In the genomic region with DNA sequence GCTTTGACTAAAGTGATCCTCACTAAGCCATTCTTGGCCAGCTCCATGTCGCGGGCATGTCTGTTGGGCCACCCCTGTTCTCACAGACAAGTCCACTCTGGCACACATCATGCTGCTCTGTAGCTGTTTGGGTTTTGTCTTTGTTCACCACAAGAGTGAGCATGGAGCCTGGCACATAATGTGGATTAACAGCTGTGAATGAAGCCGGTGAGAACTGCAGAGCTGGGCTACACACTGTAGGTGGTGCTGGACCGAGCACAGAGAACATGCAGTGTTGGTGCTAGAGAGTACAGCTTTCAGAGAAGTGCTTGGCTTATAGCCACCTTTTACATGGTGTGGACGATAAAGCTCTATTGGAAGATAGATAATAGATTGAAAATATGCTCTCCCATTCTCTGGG, we compare ENCODE assay signal across 9 mouse cellular contexts.
DNase-seq lines count a peak whose midpoint lies in the region; ATAC-seq and TF ChIP-seq lines count a peak whose summit lies in the region.
"Had no signal": no experiment of that assay in that cellular context is flagged by ENCODE, and none has a peak within 500 bp of the region (broad histone marks: within the 10 kb centered on the region; RNA-seq: fewer than 3 reads in every experiment).

No protein-coding gene starts in this region.

- peak; percentile 72; the same call in 1 of the 2 replicates for ATAC-seq in heart, postnatal 0 days (ENCODE audit: insufficient read depth, low read depth)
- 0 out of 2 replicates have a peak, but pooled peaks have one; percentile 56 for ATAC-seq in stomach, postnatal 0 days (ENCODE audit: low FRiP score, low TSS enrichment)
- ATAC-seq in intestine, embryonic 16.5 days, result no peak

- H3K9ac ChIP-seq in heart, postnatal 0 days (replicated peaks; ENCODE audit: low read depth, low read length), result no peak overlapping the region
- H3K9ac ChIP-seq in stomach, postnatal 0 days (ENCODE audit: low read length), result no peak overlapping the region
- no peak overlapping the region for H3K9ac ChIP-seq in intestine, embryonic 16.5 days (ENCODE audit: low read depth, low read length)
- H3K9ac ChIP-seq: limb, embryonic 13.5 days had no signal

- no peak for TF ChIP-seq EP300 in heart, postnatal 0 days (IDR thresholded peaks at IDR 0.05; ENCODE audit: low read depth)
- no peak for TF ChIP-seq EP300 in stomach, postnatal 0 days (optimal IDR thresholded peaks at IDR 0.05)

- no peak overlapping the region for H3K4me2 ChIP-seq in heart, postnatal 0 days (ENCODE audit: low read depth, low read length)
- H3K4me2 ChIP-seq in stomach, postnatal 0 days (replicated peaks; ENCODE audit: low read depth), result no peak overlapping the region
- H3K4me2 ChIP-seq in intestine, embryonic 16.5 days (ENCODE audit: low read depth, low read length), result no peak overlapping the region
- H3K4me2 ChIP-seq: limb, embryonic 13.5 days had no signal

- intact Hi-C loops in heart, postnatal 25 days (cut with DNase I), result loop anchor here (2.0 to 5.0 kb wide), 2 partner anchors 123 to 621 kb away; no protein-coding TSS in a partner anchor

- no peak overlapping the region for H3K4me3 ChIP-seq in heart, postnatal 0 days (ENCODE audit: low read depth, low read length)
- H3K4me3 ChIP-seq in embryonic fibroblast, embryonic 13.5 days (ENCODE audit: insufficient read depth, low read length), result no peak overlapping the region
- H3K4me3 ChIP-seq in stomach, postnatal 0 days (ENCODE audit: low read depth, low read length), result no peak overlapping the region
- H3K4me3 ChIP-seq in intestine, embryonic 16.5 days (ENCODE audit: low read length), result no peak overlapping the region
- H3K4me3 ChIP-seq: limb, embryonic 13.5 days had no signal

- H3K36me3 ChIP-seq in heart, postnatal 0 days (replicated peaks; ENCODE audit: control insufficient read depth, insufficient read depth, low read length), result no peaks in the 10 kb centered on the region
- no peaks in the 10 kb centered on the region for H3K36me3 ChIP-seq in stomach, postnatal 0 days (ENCODE audit: control insufficient read depth, insufficient read depth, low read length)
- H3K36me3 ChIP-seq in intestine, embryonic 16.5 days (ENCODE audit: control insufficient read depth, insufficient read depth, low read length), result no peaks in the 10 kb centered on the region
- H3K36me3 ChIP-seq: limb, embryonic 13.5 days had no signal

- no peaks in the 10 kb centered on the region for H3K4me1 ChIP-seq in heart, postnatal 0 days (ENCODE audit: control insufficient read depth, insufficient read depth)
- H3K4me1 ChIP-seq in embryonic fibroblast, embryonic 13.5 days (ENCODE audit: control insufficient read depth, insufficient read depth, low read length), result no peaks in the 10 kb centered on the region
- no peaks in the 10 kb centered on the region for H3K4me1 ChIP-seq in stomach, postnatal 0 days (replicated peaks; ENCODE audit: control insufficient read depth, insufficient read depth)
- H3K4me1 ChIP-seq in intestine, embryonic 16.5 days (ENCODE audit: control insufficient read depth, insufficient read depth, low read length), result no peaks in the 10 kb centered on the region
- H3K4me1 ChIP-seq: limb, embryonic 13.5 days had no signal

- DNase-seq in heart, postnatal 0 days (ENCODE audit: low spot score), result peak; percentile 49
- DNase-seq in heart, postnatal 25 days (ENCODE audit: low spot score), result no peak
- peak; percentile 39 for DNase-seq in MN1 (ENCODE audit: low spot score)
- DNase-seq in layer of hippocampus, adult 9-10 months (ENCODE audit: low spot score), result peak; percentile 43
- peak; percentile 32 for DNase-seq in mesoderm, embryonic 11.5 days (ENCODE audit: low read depth, low spot score)
- peak; percentile 35 for DNase-seq in stomach, postnatal 0 days (ENCODE audit: low spot score)

- H3K27me3 ChIP-seq in heart, postnatal 0 days (ENCODE audit: control insufficient read depth, insufficient read depth, low read length), result 0 out of 2 replicates have a peak, but pooled peaks cover 4% of the 10 kb centered on the region
- no peaks in the 10 kb centered on the region for H3K27me3 ChIP-seq in stomach, postnatal 0 days (ENCODE audit: control insufficient read depth, insufficient read depth, low read length)
- no peaks in the 10 kb centered on the region for H3K27me3 ChIP-seq in intestine, embryonic 16.5 days (replicated peaks; ENCODE audit: control insufficient read depth, insufficient read depth, low read length)
- H3K27me3 ChIP-seq: limb, embryonic 13.5 days had no signal

- WGBS in heart, postnatal 0 days, result 44% methylated on average over 5 of the region's 5 CpGs
- 55% methylated on average over 5 of the region's 5 CpGs for WGBS in stomach, postnatal 0 days
- 53% methylated on average over 5 of the region's 5 CpGs for WGBS in intestine, embryonic 16.5 days

- TF ChIP-seq POLR2A in embryonic fibroblast, embryonic 13.5 days (IDR thresholded peaks at IDR 0.05; ENCODE audit: low read depth, low read length), result no peak

- peak; percentile 61 for TF ChIP-seq CTCF in heart, postnatal 0 days (IDR thresholded peaks at IDR 0.05; ENCODE audit: low read depth)
- peak; percentile 65; the same call in 1 of the 2 replicates for TF ChIP-seq CTCF in embryonic fibroblast, embryonic 13.5 days (IDR thresholded peaks at IDR 0.05; ENCODE audit: borderline replicate concordance, insufficient read depth, low read length)
- TF ChIP-seq CTCF in stomach, postnatal 0 days (IDR thresholded peaks at IDR 0.05; ENCODE audit: low read depth), result peak; percentile 75

- no peak overlapping the region for H3K27ac ChIP-seq in heart, postnatal 0 days (ENCODE audit: low read depth)
- H3K27ac ChIP-seq in embryonic fibroblast, embryonic 13.5 days (ENCODE audit: insufficient read depth, low read length), result no peak overlapping the region
- no peak overlapping the region for H3K27ac ChIP-seq in stomach, postnatal 0 days (replicated peaks)
- H3K27ac ChIP-seq in intestine, embryonic 16.5 days (ENCODE audit: low read length), result no peak overlapping the region
- H3K27ac ChIP-seq: limb, embryonic 13.5 days had no signal

- no peaks in the 10 kb centered on the region for H3K9me3 ChIP-seq in heart, postnatal 0 days (replicated peaks; ENCODE audit: control insufficient read depth, low read length)
- H3K9me3 ChIP-seq in stomach, postnatal 0 days (ENCODE audit: control insufficient read depth, low read length), result no peaks in the 10 kb centered on the region
- no peaks in the 10 kb centered on the region for H3K9me3 ChIP-seq in intestine, embryonic 16.5 days (ENCODE audit: control insufficient read depth, low read length)
- H3K9me3 ChIP-seq: limb, embryonic 13.5 days had no signal
